Mouse (Mus musculus) midbrain, postnatal 0 days (tissue): ENCODE measurements around the gene Pak2. TPM values are rescaled to one million over a fixed set of nuclear protein-coding genes. Genes with fewer than 3 reads are reported as not detected.

Experiments
- ATAC-seq: fragments of 200-750 bp; cut with Nextera tagmentation; 2 replicates; pipeline ENCODE4 v1.8.0; 2017; ENCODE audit warnings: moderate number of reproducible peaks, mild to moderate bottlenecking, moderate TSS enrichment, moderate library complexity; ENCODE audit not compliant: low FRiP score
- DNase-seq: peaks from one replicate; pipeline ENCODE4 v3.0.0-alpha.2; 2015; ENCODE audit warnings: low spot score
- H3K27ac ChIP-seq: fragments of 300-500 bp; sonication (generic); 2 replicates; pipeline ENCODE4 v1.5.1; 2014; ENCODE audit warnings: low read depth, mild to moderate bottlenecking, low read length, mixed read lengths
- H3K27me3 ChIP-seq: fragments of 300-500 bp; sonication (generic); 2 replicates; pipeline ENCODE4 v1.6.1; 2014; ENCODE audit warnings: low read length, control low read depth, mixed read lengths; ENCODE audit not compliant: insufficient read depth
- H3K36me3 ChIP-seq: fragments of 300-500 bp; sonication (generic); 2 replicates; pipeline ENCODE4 v1.6.1; 2014; ENCODE audit warnings: low read length, control low read depth, mixed read lengths; ENCODE audit not compliant: insufficient read depth
- H3K4me1 ChIP-seq: fragments of 300-500 bp; sonication (generic); 2 replicates; pipeline ENCODE4 v1.6.1; 2014; ENCODE audit warnings: mild to moderate bottlenecking, control low read depth, antibody characterized with exemption, low read length, mixed read lengths; ENCODE audit not compliant: insufficient read depth
- H3K4me2 ChIP-seq: fragments of 300-500 bp; sonication (generic); 2 replicates; pipeline ENCODE4 v1.6.1; 2014; ENCODE audit warnings: low read depth, mild to moderate bottlenecking, low read length, mixed read lengths; ENCODE audit not compliant: poor library complexity, severe bottlenecking
- H3K4me3 ChIP-seq: fragments of 300-500 bp; sonication (generic); 2 replicates; pipeline ENCODE4 v1.5.1; 2014; ENCODE audit warnings: low read depth, mild to moderate bottlenecking, low read length, moderate library complexity
- H3K9ac ChIP-seq: fragments of 300-500 bp; sonication (generic); replicated peaks from 2 replicates; pipeline ENCODE4 v1.6.1; 2014; ENCODE audit warnings: mild to moderate bottlenecking, low read length, moderate library complexity, mixed read lengths; ENCODE audit not compliant: poor library complexity, severe bottlenecking
- H3K9me3 ChIP-seq: fragments of 300-500 bp; sonication (generic); 2 replicates; pipeline ENCODE4 v1.6.1; 2016; ENCODE audit warnings: low read length, control low read depth
- CTCF ChIP-seq: IDR thresholded peaks from 2 replicates; pipeline ENCODE4 v1.5.1; 2016; ENCODE audit warnings: antibody characterized with exemption, mild to moderate bottlenecking
- WGBS: fragments of 180-500 bp; shearing (Covaris S2); extraction: QIAGEN DNeasy Blood & Tissue Kit; methylation state at CpG from one replicate; pipeline ENCODE4 v1.1.7; 2014; 5-methylcytosine and 5-hydroxymethylcytosine counted together
- polyA plus RNA-seq: library from polyadenylated mRNA; unstranded; fragments of >200 nt; fragmentation: Nextera tagmentation; extraction: Ambion mirVana; gene quantifications from 2 replicates; pipeline ENCODE4 v1.2.1, GENCODE M21; 2015
- total RNA-seq: library from RNA; depleted of rRNA; stranded (reverse); fragments of >200 nt; gene quantifications from 2 replicates; pipeline ENCODE4 v1.2.3, GENCODE M21; 2014

Gene Pak2
- total and polyA plus RNA-seq, 2 experiments from 2014 or later, result 26.0 to 35.3 TPM

- Histone ChIP-seq H3K4me2 (no peak overlapping the region), H3K9me3 (no peaks in the 10 kb centered on the region), H3K9ac (no peak overlapping the region), H3K4me1 (no peaks in the 10 kb centered on the region), H3K4me3 (no peak overlapping the region), H3K27me3 (no peaks in the 10 kb centered on the region), H3K27ac (no peak overlapping the region), H3K36me3 (no peaks in the 10 kb centered on the region)
- DNase-seq, result no peak
- TF ChIP-seq CTCF, result no peak
- 68% methylated on average over 5 of the region's 5 CpGs for WGBS
- no peak for ATAC-seq
Observed at GRCm38 (mm10) chr16:32116186-32116585, 37.0 kb upstream of the Pak2 start.

GRCm38 (mm10) chr16:32115781-32116180 is 36.6 kb upstream of the Pak2 start:
- 64% methylated on average over 6 of the region's 6 CpGs for WGBS
- Histone ChIP-seq H3K4me2 (no peak overlapping the region), H3K4me3 (no peak overlapping the region), H3K9me3 (no peaks in the 10 kb centered on the region), H3K9ac (no peak overlapping the region), H3K27ac (no peak overlapping the region), H3K4me1 (no peaks in the 10 kb centered on the region), H3K36me3 (no peaks in the 10 kb centered on the region), H3K27me3 (no peaks in the 10 kb centered on the region)
- ATAC-seq (no peak), DNase-seq (no peak)
- TF ChIP-seq CTCF, result no peak

GRCm38 (mm10) chr16:32114968-32115695 is 36.0 kb upstream of the Pak2 start:
- no peak overlapping the region for H3K4me3 ChIP-seq
- no peaks in the 10 kb centered on the region for H3K9me3 ChIP-seq
- no peak overlapping the region for H3K9ac ChIP-seq
- H3K27ac ChIP-seq, result no peak overlapping the region
- 17% methylated on average over 15 of the region's 15 CpGs for WGBS
- DNase-seq (peak; percentile 66), ATAC-seq (no peak)
- peak; percentile 95 for TF ChIP-seq CTCF
- H3K4me2 ChIP-seq, result no peak overlapping the region
- H3K4me1 ChIP-seq, result no peaks in the 10 kb centered on the region
- no peaks in the 10 kb centered on the region for H3K27me3 ChIP-seq
- 0 out of 2 replicates have a peak, but pooled peaks cover 3% of the 10 kb centered on the region for H3K36me3 ChIP-seq

GRCm38 (mm10) chr16:32114406-32114805 is 35.3 kb upstream of the Pak2 start:
- H3K27ac ChIP-seq, result no peak overlapping the region
- 86% methylated on average over 10 of the region's 10 CpGs for WGBS
- no peaks in the 10 kb centered on the region for H3K27me3 ChIP-seq
- no peak overlapping the region for H3K4me2 ChIP-seq
- no peak overlapping the region for H3K9ac ChIP-seq
- TF ChIP-seq CTCF, result no peak
- DNase-seq, result no peak
- no peak overlapping the region for H3K4me3 ChIP-seq
- ATAC-seq, result no peak
- H3K9me3 ChIP-seq, result no peaks in the 10 kb centered on the region
- 0 out of 2 replicates have a peak, but pooled peaks cover 3% of the 10 kb centered on the region for H3K36me3 ChIP-seq
- H3K4me1 ChIP-seq, result no peaks in the 10 kb centered on the region

- no peak for TF ChIP-seq CTCF
- ATAC-seq, result no peak
Observed at GRCm38 (mm10) chr16:32113541-32114218, 34.5 kb upstream of the Pak2 start.

More at GRCm38 (mm10) chr16:32113541-32114218, 34.5 kb upstream of the Pak2 start:
- Histone ChIP-seq H3K27me3 (no peaks in the 10 kb centered on the region), H3K4me1 (no peaks in the 10 kb centered on the region), H3K9ac (no peak overlapping the region), H3K4me2 (no peak overlapping the region), H3K9me3 (no peaks in the 10 kb centered on the region), H3K36me3 (0 out of 2 replicates have a peak, but pooled peaks cover 7% of the 10 kb centered on the region), H3K27ac (no peak overlapping the region), H3K4me3 (no peak overlapping the region)
- no peak for DNase-seq
- 68% methylated on average over 23 of the region's 23 CpGs for whole genome bisulfite sequencing
